Mouse (Mus musculus) adrenal gland, adult 18-20 months (tissue): ENCODE results near the gene Gm37419. TPM values are rescaled to one million over a fixed set of nuclear protein-coding genes. Genes with fewer than 3 reads are reported as not detected.

ENCODE experiments used
- DNase-seq, 2 experiments: peaks; one replicate each; pipeline ENCODE4 v3.0.0; 2021 to 2022; ENCODE audit warnings: low spot score in 2 of 2
- total RNA-seq, 2 experiments: library from RNA; stranded (reverse); gene quantifications; 1 replicate in 1 of 2; 2 replicates in 1 of 2; pipeline ENCODE4 v1.2.3; 2021

Gm37419 gene
- total RNA-seq, 2 experiments from 2014 or later = not detected

GRCm38 (mm10) chr16:23979446-23979845 lies 8.8 kb upstream of the Gm37419 start:
- no peak for DNase-seq

- no peak for DNase-seq
Observed at GRCm38 (mm10) chr16:23980201-23980870, 7.9 kb upstream of the Gm37419 start.

GRCm38 (mm10) chr16:23980991-23981720 lies 7.1 kb upstream of the Gm37419 start:
- peak in 1 of 2 experiments; percentile 54 for DNase-seq

GRCm38 (mm10) chr16:23981925-23982851 lies 6.1 kb upstream of the Gm37419 start:
- DNase-seq = peak; percentile 64 to 81

- DNase-seq = peak; percentile 72 to 74
Observed at GRCm38 (mm10) chr16:23982891-23983588, 5.2 kb upstream of the Gm37419 start.

- peak; percentile 92 to 93 for DNase-seq
Observed at GRCm38 (mm10) chr16:23984183-23984582, 4.1 kb upstream of the Gm37419 start.

GRCm38 (mm10) chr16:23984760-23985466 lies 3.4 kb upstream of the Gm37419 start:
- peak; percentile 63 to 71 for DNase-seq

- peak; percentile 44 to 65 for DNase-seq
Observed at GRCm38 (mm10) chr16:23985467-23985861, 2.8 kb upstream of the Gm37419 start.

GRCm38 (mm10) chr16:23986176-23986575 lies 2.1 kb upstream of the Gm37419 start:
- DNase-seq = peak in 1 of 2 experiments; percentile 21

- DNase-seq = peak in 1 of 2 experiments; percentile 55
Observed at GRCm38 (mm10) chr16:23986871-23987270, 1.4 kb upstream of the Gm37419 start.

- peak; percentile 59 to 61 for DNase-seq
Observed at GRCm38 (mm10) chr16:23987341-23988156, 733 bp upstream of the Gm37419 start.

GRCm38 (mm10) chr16:23988157-23988465 lies 171 bp upstream of the Gm37419 start:
- no peak for DNase-seq

GRCm38 (mm10) chr16:23989209-23990160 lies 1.2 kb downstream of the Gm37419 start:
- DNase-seq = no peak

GRCm38 (mm10) chr16:23990161-23990970 lies 2.1 kb downstream of the Gm37419 start:
- DNase-seq = no peak

- DNase-seq = peak; percentile 91 to 93
Observed at GRCm38 (mm10) chr16:23991170-23991569, 2.9 kb downstream of the Gm37419 start.

- DNase-seq = no peak
Observed at GRCm38 (mm10) chr16:23991846-23992580, 3.7 kb downstream of the Gm37419 start.
